In the genomic region with DNA sequence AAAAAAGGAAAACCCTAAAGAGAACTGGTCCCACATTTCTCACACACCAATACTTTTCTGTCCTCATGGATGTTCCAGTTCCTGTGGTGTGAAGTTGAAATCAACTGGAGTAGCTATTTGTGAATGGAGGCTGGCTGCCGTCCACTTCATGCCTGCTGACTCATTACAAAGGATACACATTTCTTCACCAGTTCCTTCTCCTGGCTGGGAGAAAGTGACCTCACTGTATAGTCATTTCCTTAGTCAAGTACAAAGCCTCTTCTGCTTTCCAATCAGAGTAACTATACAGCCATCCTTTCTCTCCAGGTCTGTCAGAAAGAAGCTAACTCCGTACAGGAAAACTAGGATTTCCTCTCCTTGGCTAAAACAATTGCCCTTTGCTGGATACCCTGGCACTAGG, we compare ENCODE assay signal across 8 mouse cellular contexts. TPM values are rescaled to one million over a fixed set of nuclear protein-coding genes. Genes with fewer than 3 reads are reported as not detected.
DNase-seq lines count a peak whose midpoint lies in the region; ATAC-seq lines count a peak whose summit lies in the region.

No protein-coding gene starts in this region.

- ATAC-seq in common myeloid progenitor, adult 5-6 weeks (replicated peaks; ENCODE audit: low read depth, poor library complexity, severe bottlenecking) = peak; percentile 78

- intact Hi-C loops in heart, postnatal 25 days (cut with DNase I) = no loop called here

- peak; percentile 20 for DNase-seq in ovary, adult 18-20 months (ENCODE audit: low spot score)
- DNase-seq in ovary, postnatal 10 days (ENCODE audit: low spot score) = no peak
- DNase-seq in heart, postnatal 25 days (ENCODE audit: low spot score) = peak; percentile 66
- peak; percentile 82 for DNase-seq in lung, postnatal 10 days
- DNase-seq in cerebellum, postnatal 14 days = no peak
- DNase-seq in cerebellum, adult 18-20 months = no peak
- no peak for DNase-seq in layer of hippocampus, postnatal 10 days (ENCODE audit: low spot score in 2 of 2)

RNA-seq across cellular contexts. Expression of a gene that starts 19.3 kb away (rescaled TPM):
- 46.0 and 68.1 TPM in 2 replicates for total RNA-seq in common myeloid progenitor, adult 5-6 weeks (2017)
- total RNA-seq in heart, postnatal 25 days (2021) = 10 to 100 TPM; 32.2 to 36.0 TPM
- 100 to 1,000 TPM; 152 to 165 TPM for total RNA-seq in layer of hippocampus, postnatal 10 days (2021)

RNA-seq across cellular contexts. Expression of a gene that starts 35.9 kb away (rescaled TPM):
- 0.18 TPM in 1 of 2 replicates, not detected in the other for total RNA-seq in common myeloid progenitor, adult 5-6 weeks (2017)
- 1 to 10 TPM; 3.1 to 3.4 TPM for total RNA-seq in heart, postnatal 25 days (2021)
- total RNA-seq in layer of hippocampus, postnatal 10 days (2021) = 100 to 1,000 TPM in 1 of 2 experiments, 10 to 100 TPM in 1; 99.4 to 105 TPM

Comparison
In these comparisons a context has a peak if more than half of its experiments do, and no peak if none do; other contexts are left out.
1. DNase-seq: peak in ovary, adult 18-20 months (single experiment), heart, postnatal 25 days (single experiment) and lung, postnatal 10 days (single experiment); none in ovary, postnatal 10 days (single experiment), cerebellum, postnatal 14 days (0 of 2), cerebellum, adult 18-20 months (0 of 2) and layer of hippocampus, postnatal 10 days (0 of 2).
2. RNA of a gene that starts 35.9 kb away (total RNA-seq): 99.4 to 105 TPM in layer of hippocampus, postnatal 10 days; 3.1 to 3.4 TPM in heart, postnatal 25 days and 0.18 TPM in common myeloid progenitor, adult 5-6 weeks; every median in the first group is over 10 times any median in the second.